Comparison of ENCODE assay signal across 15 mouse cellular contexts in genomic region chr12:76304199-76304598, GRCm38 (mm10). TPM values are rescaled to one million over a fixed set of nuclear protein-coding genes. Genes with fewer than 3 reads are reported as not detected.
DNase-seq lines count a peak whose midpoint lies in the region; ATAC-seq and TF ChIP-seq lines count a peak whose summit lies in the region.
"Had no signal": no experiment of that assay in that cellular context is flagged by ENCODE, and none has a peak within 500 bp of the region (broad histone marks: within the 10 kb centered on the region; RNA-seq: fewer than 3 reads in every experiment).

No protein-coding gene starts in this region.

- no peaks in the 10 kb centered on the region for H3K9me3 ChIP-seq in forebrain, embryonic 14.5 days (replicated peaks; ENCODE audit: control insufficient read depth, low read length)
- no peaks in the 10 kb centered on the region for H3K9me3 ChIP-seq in forebrain, embryonic 10.5 days
- H3K9me3 ChIP-seq in forebrain, embryonic 16.5 days (ENCODE audit: control insufficient read depth, low read length) = no peaks in the 10 kb centered on the region
- H3K9me3 ChIP-seq: G1E had no signal

- TF ChIP-seq CTCF in brain, embryonic 14.5 days (IDR thresholded peaks at IDR 0.05; ENCODE audit: borderline replicate concordance, extremely low read depth, insufficient read depth, insufficient read length) = no peak

- intact Hi-C loops in left cerebral cortex, postnatal 4 days (cut with DNase I) = no loop called here

- no peak overlapping the region for H3K27ac ChIP-seq in forebrain, embryonic 14.5 days (ENCODE audit: low read depth, low read length)
- no peak overlapping the region for H3K27ac ChIP-seq in forebrain, embryonic 10.5 days
- peak overlapping the region; percentile 56 for H3K27ac ChIP-seq in forebrain, embryonic 16.5 days (ENCODE audit: low read length)

- H3K4me1 ChIP-seq in forebrain, embryonic 14.5 days (ENCODE audit: control insufficient read depth, insufficient read depth, low read length) = peaks cover 8% of the 10 kb centered on the region; the same call in 1 of the 2 replicates
- H3K4me1 ChIP-seq in forebrain, embryonic 10.5 days = peaks cover 8% of the 10 kb centered on the region; the same call in 1 of the 2 replicates
- H3K4me1 ChIP-seq in forebrain, embryonic 16.5 days (replicated peaks; ENCODE audit: control insufficient read depth, insufficient read depth, low read length) = peaks cover 13% of the 10 kb centered on the region

- 51% methylated on average over 4 of the region's 4 CpGs for WGBS in forebrain, embryonic 14.5 days
- 97% methylated on average over 4 of the region's 4 CpGs for WGBS in forebrain, embryonic 10.5 days
- 32% methylated on average over 4 of the region's 4 CpGs for WGBS in forebrain, embryonic 16.5 days

- TF ChIP-seq POLR2A in brain, embryonic 14.5 days (IDR thresholded peaks at IDR 0.05; ENCODE audit: borderline replicate concordance, extremely low read depth, insufficient read depth, insufficient read length, poor library complexity, severe bottlenecking) = no peak

- peaks cover 27% of the 10 kb centered on the region for H3K36me3 ChIP-seq in forebrain, embryonic 14.5 days (ENCODE audit: control insufficient read depth, insufficient read depth, low read length)
- peaks cover 92% of the 10 kb centered on the region for H3K36me3 ChIP-seq in forebrain, embryonic 10.5 days (replicated peaks)
- H3K36me3 ChIP-seq in forebrain, embryonic 16.5 days (ENCODE audit: control insufficient read depth, insufficient read depth) = 0 out of 2 replicates have a peak, but pooled peaks cover 2% of the 10 kb centered on the region

- no peaks in the 10 kb centered on the region for H3K27me3 ChIP-seq in forebrain, embryonic 14.5 days (replicated peaks; ENCODE audit: control insufficient read depth, insufficient read depth, low read length)
- no peaks in the 10 kb centered on the region for H3K27me3 ChIP-seq in forebrain, embryonic 10.5 days (ENCODE audit: poor library complexity, severe bottlenecking)
- no peaks in the 10 kb centered on the region for H3K27me3 ChIP-seq in forebrain, embryonic 16.5 days (replicated peaks; ENCODE audit: control insufficient read depth, insufficient read depth, low read length)

- H3K9ac ChIP-seq in forebrain, embryonic 14.5 days (ENCODE audit: low read length) = no peak overlapping the region
- H3K9ac ChIP-seq in forebrain, embryonic 16.5 days (replicated peaks; ENCODE audit: low read depth, low read length) = no peak overlapping the region

- peak; percentile 64 for DNase-seq in forebrain, embryonic 14.5 days (ENCODE audit: low spot score)
- no peak for DNase-seq in forebrain, embryonic 10.5 days (ENCODE audit: extremely low spot score, low spot score)
- peak; percentile 32 for DNase-seq in left cerebral cortex, postnatal 4 days
- DNase-seq in left cerebral cortex, adult 11 months (ENCODE audit: low spot score) = no peak
- peak; percentile 79 for DNase-seq in brain, embryonic 14.5 days (ENCODE audit: low read depth)
- no peak for DNase-seq in testis, postnatal 14 days (ENCODE audit: low spot score)

- no peak overlapping the region for H3K4me2 ChIP-seq in forebrain, embryonic 14.5 days (ENCODE audit: low read length)
- no peak overlapping the region for H3K4me2 ChIP-seq in forebrain, embryonic 16.5 days (ENCODE audit: low read length)

- ATAC-seq in forebrain, embryonic 14.5 days = no peak
- ATAC-seq in forebrain, embryonic 16.5 days = peak; percentile 71
- no peak for ATAC-seq in monocyte, adult 5-6 weeks (replicated peaks; ENCODE audit: insufficient number of reproducible peaks, low FRiP score, low TSS enrichment, poor library complexity, severe bottlenecking)
- ATAC-seq: intestine, embryonic 16.5 days had no signal

- no peak overlapping the region for H3K4me3 ChIP-seq in forebrain, embryonic 14.5 days (ENCODE audit: low read depth, low read length)
- no peak overlapping the region for H3K4me3 ChIP-seq in forebrain, embryonic 10.5 days
- no peak overlapping the region for H3K4me3 ChIP-seq in forebrain, embryonic 16.5 days (replicated peaks; ENCODE audit: low read length)

RNA-seq across cellular contexts. Expression of gene Akap5, which starts 20.5 kb away (rescaled TPM):
- 3.0 and 4.4 TPM in 2 replicates for polyA plus RNA-seq in forebrain, embryonic 14.5 days (2014; fragmentation: Nextera tagmentation; extraction: Ambion mirVana)
- 2.6 and 3.1 TPM in 2 replicates for polyA plus RNA-seq in forebrain, embryonic 10.5 days (2016; fragmentation: Nextera tagmentation; extraction: Ambion mirVana)
- total RNA-seq in left cerebral cortex, postnatal 4 days (2021) = 10 to 100 TPM; 29.9 to 37.0 TPM
- 4.2 and 8.5 TPM in 2 replicates for polyA plus RNA-seq in brain, embryonic 14.5 days (2012; rRNA removed)
- polyA plus RNA-seq in forebrain, embryonic 16.5 days (2015; fragmentation: Nextera tagmentation; extraction: Ambion mirVana) = 8.2 and 10.3 TPM in 2 replicates
- 0.10 to 1.3 TPM (median 0.32 TPM) in 3 replicates for total RNA-seq in monocyte, adult 5-6 weeks (2017)

RNA-seq across cellular contexts. Expression of gene Mthfd1, which starts 49.1 kb away (rescaled TPM):
- 41.3 and 43.2 TPM in 2 replicates for polyA plus RNA-seq in forebrain, embryonic 14.5 days (2014; fragmentation: Nextera tagmentation; extraction: Ambion mirVana)
- polyA plus RNA-seq in forebrain, embryonic 10.5 days (2016; fragmentation: Nextera tagmentation; extraction: Ambion mirVana) = 108 and 110 TPM in 2 replicates
- 10 to 100 TPM; 34.4 to 37.2 TPM for total RNA-seq in left cerebral cortex, postnatal 4 days (2021)
- 27.9 and 30.9 TPM in 2 replicates for polyA plus RNA-seq in brain, embryonic 14.5 days (2012; rRNA removed)
- polyA plus RNA-seq in forebrain, embryonic 16.5 days (2015; fragmentation: Nextera tagmentation; extraction: Ambion mirVana) = 47.8 and 51.0 TPM in 2 replicates
- total RNA-seq in monocyte, adult 5-6 weeks (2017) = 16.1 to 31.0 TPM (median 19.5 TPM) in 3 replicates

RNA-seq across cellular contexts. Expression of gene Tex21, which starts 57.7 kb away (rescaled TPM):
- polyA plus RNA-seq in forebrain, embryonic 14.5 days (2014; fragmentation: Nextera tagmentation; extraction: Ambion mirVana) = not detected in 2 replicates
- not detected in 2 replicates for polyA plus RNA-seq in forebrain, embryonic 10.5 days (2016; fragmentation: Nextera tagmentation; extraction: Ambion mirVana)
- not detected for total RNA-seq in left cerebral cortex, postnatal 4 days (2021)
- 0.04 TPM in 1 of 2 replicates, not detected in the other for polyA plus RNA-seq in brain, embryonic 14.5 days (2012; rRNA removed)
- not detected in 2 replicates for polyA plus RNA-seq in forebrain, embryonic 16.5 days (2015; fragmentation: Nextera tagmentation; extraction: Ambion mirVana)
- total RNA-seq in monocyte, adult 5-6 weeks (2017) = 1.3 TPM in 1 of 3 replicates, not detected in the others
- total RNA-seq: gastrocnemius, adult 18-20 months; left cerebral cortex, adult 18-20 months; neutrophil, adult 5-6 weeks had no signal
- polyA plus RNA-seq: lung, adult 2 months; small intestine, adult 2 months had no signal

Comparison
In these comparisons a context has a peak if more than half of its experiments do, and no peak if none do; other contexts are left out.
1. DNase-seq: peak in forebrain, embryonic 14.5 days (single experiment), left cerebral cortex, postnatal 4 days (single experiment) and brain, embryonic 14.5 days (single experiment); none in forebrain, embryonic 10.5 days (single experiment), left cerebral cortex, adult 11 months (single experiment) and testis, postnatal 14 days (single experiment).